Mouse (Mus musculus) bone marrow macrophage, adult 2 months (primary cell): ENCODE data around the gene Fam219b.

Experiments used
- CTCF ChIP-seq: IDR thresholded peaks from 2 replicates; pipeline ENCODE4 v1.5.1; 2012; ENCODE audit warnings: low read depth, mild to moderate bottlenecking, low read length, moderate library complexity
- POLR2A ChIP-seq: IDR thresholded peaks from 2 replicates; pipeline ENCODE4 v1.6.1; 2012; ENCODE audit warnings: mild to moderate bottlenecking, low read depth, low read length, borderline replicate concordance

- TF ChIP-seq POLR2A (no peak), CTCF (no peak)
Measured at GRCm38 (mm10) chr9:57557215-57557614, 19.9 kb downstream of the Fam219b start.
